ENCODE assay signal across 16 mouse cellular contexts in genomic region chr6:137870667-137871066, GRCm38 (mm10).
A peak's percentile ranks its signal among the peaks of the same experiment; 100 is the strongest.
DNase-seq lines count a peak whose midpoint lies in the region; ATAC-seq and TF ChIP-seq lines count a peak whose summit lies in the region.
"Had no signal": no experiment of that assay in that cellular context is flagged by ENCODE, and none has a peak within 500 bp of the region (broad histone marks: within the 10 kb centered on the region; RNA-seq: fewer than 3 reads in every experiment).

No protein-coding gene starts in this region.

- H3K27ac ChIP-seq in hindbrain, embryonic 13.5 days: no peak overlapping the region
- no peak overlapping the region for H3K27ac ChIP-seq in hindbrain, postnatal 0 days
- H3K27ac ChIP-seq in forebrain, postnatal 0 days (ENCODE audit: low read depth, low read length): peak overlapping the region; percentile 72; the same call in 1 of the 2 replicates
- no peak overlapping the region for H3K27ac ChIP-seq in kidney, embryonic 15.5 days
- H3K27ac ChIP-seq: limb, embryonic 12.5 days; midbrain, embryonic 15.5 days had no signal

- no peak overlapping the region for H3K4me3 ChIP-seq in hindbrain, embryonic 13.5 days
- H3K4me3 ChIP-seq in hindbrain, postnatal 0 days (ENCODE audit: low read length): no peak overlapping the region
- no peak overlapping the region for H3K4me3 ChIP-seq in forebrain, postnatal 0 days (ENCODE audit: low read depth, low read length)
- H3K4me3 ChIP-seq in kidney, embryonic 15.5 days (replicated peaks): no peak overlapping the region
- H3K4me3 ChIP-seq: limb, embryonic 12.5 days; midbrain, embryonic 15.5 days had no signal

- no peak overlapping the region for H3K4me2 ChIP-seq in hindbrain, embryonic 13.5 days
- no peak overlapping the region for H3K4me2 ChIP-seq in hindbrain, postnatal 0 days (ENCODE audit: low read depth, low read length)
- H3K4me2 ChIP-seq in forebrain, postnatal 0 days (ENCODE audit: low read depth): 0 out of 2 replicates have a peak overlapping the region, but pooled peaks have one; percentile 10
- H3K4me2 ChIP-seq in kidney, embryonic 15.5 days: no peak overlapping the region
- H3K4me2 ChIP-seq: limb, embryonic 12.5 days; midbrain, embryonic 15.5 days had no signal

- no peaks in the 10 kb centered on the region for H3K9me3 ChIP-seq in hindbrain, embryonic 13.5 days
- no peaks in the 10 kb centered on the region for H3K9me3 ChIP-seq in hindbrain, postnatal 0 days (ENCODE audit: low read length)
- no peaks in the 10 kb centered on the region for H3K9me3 ChIP-seq in forebrain, postnatal 0 days (ENCODE audit: low read length)
- H3K9me3 ChIP-seq in kidney, embryonic 15.5 days (replicated peaks): no peaks in the 10 kb centered on the region
- H3K9me3 ChIP-seq: limb, embryonic 12.5 days; midbrain, embryonic 15.5 days had no signal

- H3K4me1 ChIP-seq in hindbrain, embryonic 13.5 days (replicated peaks): no peaks in the 10 kb centered on the region
- H3K4me1 ChIP-seq in hindbrain, postnatal 0 days (ENCODE audit: insufficient read depth, low read length): no peaks in the 10 kb centered on the region
- no peaks in the 10 kb centered on the region for H3K4me1 ChIP-seq in forebrain, postnatal 0 days (ENCODE audit: insufficient read depth)
- no peaks in the 10 kb centered on the region for H3K4me1 ChIP-seq in kidney, embryonic 15.5 days
- H3K4me1 ChIP-seq: limb, embryonic 12.5 days; midbrain, embryonic 15.5 days had no signal

- peak; percentile 34; the same call in 1 of the 2 replicates for ATAC-seq in hindbrain, embryonic 13.5 days (ENCODE audit: low FRiP score)
- no peak for ATAC-seq in hindbrain, postnatal 0 days
- peak; percentile 84 for ATAC-seq in forebrain, postnatal 0 days
- no peak for ATAC-seq in kidney, embryonic 15.5 days (replicated peaks; ENCODE audit: low FRiP score)
- ATAC-seq: midbrain, embryonic 15.5 days had no signal

- no peaks in the 10 kb centered on the region for H3K36me3 ChIP-seq in hindbrain, embryonic 13.5 days
- no peaks in the 10 kb centered on the region for H3K36me3 ChIP-seq in hindbrain, postnatal 0 days (ENCODE audit: insufficient read depth, low read length)
- H3K36me3 ChIP-seq in forebrain, postnatal 0 days (ENCODE audit: insufficient read depth): no peaks in the 10 kb centered on the region
- H3K36me3 ChIP-seq in kidney, embryonic 15.5 days: no peaks in the 10 kb centered on the region
- H3K36me3 ChIP-seq: limb, embryonic 12.5 days; midbrain, embryonic 15.5 days had no signal

- no peak for TF ChIP-seq CTCF in hindbrain, postnatal 0 days (IDR thresholded peaks at IDR 0.05; ENCODE audit: low read depth)
- TF ChIP-seq CTCF in forebrain, postnatal 0 days (IDR thresholded peaks at IDR 0.05; ENCODE audit: low read depth): 0 out of 2 replicates have a peak, but pooled peaks have one; percentile 37

- H3K9ac ChIP-seq in hindbrain, embryonic 13.5 days: no peak overlapping the region
- H3K9ac ChIP-seq in hindbrain, postnatal 0 days (replicated peaks; ENCODE audit: low read length): no peak overlapping the region
- H3K9ac ChIP-seq in forebrain, postnatal 0 days: no peak overlapping the region
- no peak overlapping the region for H3K9ac ChIP-seq in kidney, embryonic 15.5 days
- H3K9ac ChIP-seq: limb, embryonic 12.5 days; midbrain, embryonic 15.5 days had no signal

- H3K27me3 ChIP-seq in hindbrain, embryonic 13.5 days: no peaks in the 10 kb centered on the region
- no peaks in the 10 kb centered on the region for H3K27me3 ChIP-seq in hindbrain, postnatal 0 days (ENCODE audit: insufficient read depth, low read length)
- no peaks in the 10 kb centered on the region for H3K27me3 ChIP-seq in forebrain, postnatal 0 days (ENCODE audit: insufficient read depth, low read length)
- H3K27me3 ChIP-seq in kidney, embryonic 15.5 days: no peaks in the 10 kb centered on the region
- H3K27me3 ChIP-seq: limb, embryonic 12.5 days; midbrain, embryonic 15.5 days had no signal

- no peak for DNase-seq in hindbrain, postnatal 0 days (ENCODE audit: low spot score)
- peak; percentile 73 for DNase-seq in forebrain, postnatal 0 days
- DNase-seq in layer of hippocampus, adult 9-11 months: peak; percentile 80
- peak; percentile 31 to 74 for DNase-seq in right cerebral cortex, postnatal 10 days (ENCODE audit: low spot score in 2 of 2)
- DNase-seq in lung, postnatal 4 days: no peak
- no peak for DNase-seq in thymus, postnatal 4 days
- DNase-seq: adrenal gland, postnatal 25 days; cerebellum, adult 11 months; embryo, embryonic 11 days; kidney, adult 9 months; lung, postnatal 36 days; spleen, adult 18-20 months had no signal

- WGBS in hindbrain, embryonic 13.5 days: 84% methylated on average over 6 of the region's 6 CpGs
- 79% methylated on average over 6 of the region's 6 CpGs for WGBS in hindbrain, postnatal 0 days
- 42% methylated on average over 6 of the region's 6 CpGs for WGBS in forebrain, postnatal 0 days
- 87% methylated on average over 6 of the region's 6 CpGs for WGBS in kidney, embryonic 15.5 days

Comparison
In these comparisons a context has a peak if more than half of its experiments do, and no peak if none do; other contexts are left out.
1. ATAC-seq: peak in hindbrain, embryonic 13.5 days (single experiment) and forebrain, postnatal 0 days (single experiment); none in hindbrain, postnatal 0 days (single experiment) and kidney, embryonic 15.5 days (single experiment).
2. DNase-seq: peak in forebrain, postnatal 0 days (single experiment), layer of hippocampus, adult 9-11 months (single experiment) and right cerebral cortex, postnatal 10 days (2 of 2); none in hindbrain, postnatal 0 days (single experiment), lung, postnatal 4 days (0 of 2) and thymus, postnatal 4 days (single experiment).